Mouse (Mus musculus): ENCODE measurements around the gene Lima1. TPM values are rescaled to one million over a fixed set of nuclear protein-coding genes. Genes with fewer than 3 reads are reported as not detected.
A peak's percentile ranks its signal among the peaks of the same experiment; 100 is the strongest.
"Not testable (repeated sequence)": the region's sequence is repeated elsewhere in the genome, so short reads cannot be mapped to it uniquely, and the experiment has no call there.

The Lima1 gene
- polyA plus RNA-seq, 1 experiment from 2014 or later, result 41.1 TPM

- no peaks in the 10 kb centered on the region for H3K27me3 ChIP-seq (ENCODE audit: insufficient read depth, low read length)
- H3K4me1 ChIP-seq (ENCODE audit: insufficient read depth), result no peaks in the 10 kb centered on the region
- no peak for TF ChIP-seq CTCF (IDR thresholded peaks at IDR 0.05; ENCODE audit: low read depth)
- H3K27ac ChIP-seq (ENCODE audit: low read depth), result no peak overlapping the region
- no peak overlapping the region for H3K9ac ChIP-seq
- H3K4me2 ChIP-seq, result no peak overlapping the region
- no peaks in the 10 kb centered on the region for H3K9me3 ChIP-seq (ENCODE audit: low read depth, low read length)
- DNase-seq, result no peak
- no peaks in the 10 kb centered on the region for H3K36me3 ChIP-seq (ENCODE audit: insufficient read depth)
- 88% methylated on average over 3 of the region's 3 CpGs for WGBS
- H3K4me3 ChIP-seq (ENCODE audit: low read depth, low read length), result no peak overlapping the region
- no peak for ATAC-seq (ENCODE audit: insufficient read depth)
Observed at GRCm38 (mm10) chr15:99825211-99825610, 50.0 kb downstream of the Lima1 start.

- TF ChIP-seq CTCF (IDR thresholded peaks at IDR 0.05; ENCODE audit: low read depth), result no peak
- no peak for DNase-seq
- Histone ChIP-seq H3K4me1 (ENCODE audit: insufficient read depth) (no peaks in the 10 kb centered on the region), H3K27ac (ENCODE audit: low read depth) (no peak overlapping the region), H3K4me3 (ENCODE audit: low read depth, low read length) (no peak overlapping the region), H3K9me3 (ENCODE audit: low read depth, low read length) (no peaks in the 10 kb centered on the region), H3K27me3 (ENCODE audit: insufficient read depth, low read length) (no peaks in the 10 kb centered on the region), H3K9ac (no peak overlapping the region), H3K36me3 (ENCODE audit: insufficient read depth) (no peaks in the 10 kb centered on the region), H3K4me2 (no peak overlapping the region)
- no peak for ATAC-seq (ENCODE audit: insufficient read depth)
- 57% methylated on average over 8 of the region's 8 CpGs for WGBS
Observed at GRCm38 (mm10) chr15:99823322-99823898, 51.8 kb downstream of the Lima1 start.

- not testable (repeated sequence) for ATAC-seq (ENCODE audit: insufficient read depth); H3K4me3 ChIP-seq (ENCODE audit: low read depth, low read length)
- WGBS, result 76% methylated on average over 13 of the region's 13 CpGs
Observed at GRCm38 (mm10) chr15:99822501-99822900, 52.8 kb downstream of the Lima1 start.

GRCm38 (mm10) chr15:99819621-99820279 lies 55.5 kb downstream of the Lima1 start:
- Histone ChIP-seq H3K36me3 (ENCODE audit: insufficient read depth) (peaks cover 12% of the 10 kb centered on the region; the same call in 1 of the 2 replicates), H3K27me3 (ENCODE audit: insufficient read depth, low read length) (no peaks in the 10 kb centered on the region), H3K4me1 (ENCODE audit: insufficient read depth) (no peaks in the 10 kb centered on the region), H3K4me3 (ENCODE audit: low read depth, low read length) (peak overlapping the region; percentile 51), H3K9me3 (ENCODE audit: low read depth, low read length) (no peaks in the 10 kb centered on the region), H3K9ac (peak overlapping the region; percentile 66), H3K27ac (ENCODE audit: low read depth) (peak overlapping the region; percentile 91), H3K4me2 (peak overlapping the region; percentile 65)
- 26% methylated on average over 14 of the region's 14 CpGs for WGBS
- peak; percentile 83 for DNase-seq
- ATAC-seq (ENCODE audit: insufficient read depth), result peak; percentile 80
- TF ChIP-seq CTCF (IDR thresholded peaks at IDR 0.05; ENCODE audit: low read depth), result peak; percentile 20; the same call in 1 of the 2 replicates

More at GRCm38 (mm10) chr15:99822501-99822900, 52.8 kb downstream of the Lima1 start:
- not testable (repeated sequence) for H3K27ac ChIP-seq (ENCODE audit: low read depth); H3K9ac ChIP-seq; H3K4me1 ChIP-seq (ENCODE audit: insufficient read depth); DNase-seq; H3K4me2 ChIP-seq; H3K27me3 ChIP-seq (ENCODE audit: insufficient read depth, low read length); H3K9me3 ChIP-seq (ENCODE audit: low read depth, low read length); H3K36me3 ChIP-seq (ENCODE audit: insufficient read depth)

GRCm38 (mm10) chr15:99819109-99819440 lies 56.2 kb downstream of the Lima1 start:
- H3K9me3 ChIP-seq (ENCODE audit: low read depth, low read length), result no peaks in the 10 kb centered on the region
- H3K4me2 ChIP-seq, result peak overlapping the region; percentile 65
- DNase-seq, result no peak
- peak overlapping the region; percentile 91 for H3K27ac ChIP-seq (ENCODE audit: low read depth)
- TF ChIP-seq CTCF (IDR thresholded peaks at IDR 0.05; ENCODE audit: low read depth), result no peak
- H3K4me3 ChIP-seq (ENCODE audit: low read depth, low read length), result peak overlapping the region; percentile 51
- no peak for ATAC-seq (ENCODE audit: insufficient read depth)
- H3K36me3 ChIP-seq (ENCODE audit: insufficient read depth), result peaks cover 12% of the 10 kb centered on the region; the same call in 1 of the 2 replicates
- peak overlapping the region; percentile 66 for H3K9ac ChIP-seq
- WGBS, result 18% methylated on average over 6 of the region's 6 CpGs
- no peaks in the 10 kb centered on the region for H3K27me3 ChIP-seq (ENCODE audit: insufficient read depth, low read length)
- no peaks in the 10 kb centered on the region for H3K4me1 ChIP-seq (ENCODE audit: insufficient read depth)

GRCm38 (mm10) chr15:99818321-99819108 lies 56.7 kb downstream of the Lima1 start:
- H3K27ac ChIP-seq (ENCODE audit: low read depth), result peak overlapping the region; percentile 91
- DNase-seq (peak; percentile 79), ATAC-seq (ENCODE audit: insufficient read depth) (no peak)
- peak overlapping the region; percentile 66 for H3K9ac ChIP-seq
- no peaks in the 10 kb centered on the region for H3K9me3 ChIP-seq (ENCODE audit: low read depth, low read length)
- no peaks in the 10 kb centered on the region for H3K4me1 ChIP-seq (ENCODE audit: insufficient read depth)
- peak overlapping the region; percentile 65 for H3K4me2 ChIP-seq
- TF ChIP-seq CTCF (IDR thresholded peaks at IDR 0.05; ENCODE audit: low read depth), result no peak
- no peaks in the 10 kb centered on the region for H3K27me3 ChIP-seq (ENCODE audit: insufficient read depth, low read length)
- WGBS, result 10% methylated on average over 13 of the region's 13 CpGs
- H3K36me3 ChIP-seq (ENCODE audit: insufficient read depth), result peaks cover 15% of the 10 kb centered on the region
- peak overlapping the region; percentile 51 for H3K4me3 ChIP-seq (ENCODE audit: low read depth, low read length)
